Mouse (Mus musculus) liver, postnatal 0 days (tissue): Measurements from ENCODE around the gene Nr2c1.

Experiments used
- CTCF ChIP-seq: sonication (generic); IDR thresholded peaks from 2 replicates; pipeline ENCODE4 v1.5.1; 2016; ENCODE audit warnings: antibody characterized with exemption, low read depth
- EP300 ChIP-seq: IDR thresholded peaks from 2 replicates; pipeline ENCODE4 v1.6.1; 2016; ENCODE audit warnings: antibody characterized with exemption, low read depth, mild to moderate bottlenecking

DNA sequence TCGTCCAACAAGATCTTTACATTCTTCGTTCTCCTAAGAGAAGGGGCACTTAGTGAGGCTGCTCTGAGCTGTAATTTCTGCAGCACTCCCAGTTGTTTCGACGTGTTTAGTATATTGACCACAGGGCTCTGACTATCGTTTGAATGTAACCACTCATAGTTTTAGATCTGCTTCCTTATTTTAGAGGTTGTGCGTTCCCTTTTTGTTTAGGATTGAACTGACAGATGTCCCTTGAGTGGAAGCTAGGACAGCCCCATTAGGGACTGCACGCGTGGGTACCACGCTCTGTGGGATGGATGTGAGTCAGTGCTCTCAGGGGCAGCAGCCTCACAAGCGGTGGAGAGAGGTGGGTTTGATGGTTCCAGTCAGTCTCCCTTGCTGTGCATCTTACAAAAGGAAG lies 42.3 kb upstream of the Nr2c1 start:
- TF ChIP-seq CTCF (no peak), EP300 (no peak)
